In genomic region chr9:60848730-60849129, GRCm38 (mm10) we compare ENCODE assay signal across 7 mouse cellular contexts. TPM values are rescaled to one million over a fixed set of nuclear protein-coding genes. Genes with fewer than 3 reads are reported as not detected.
DNase-seq lines count a peak whose midpoint lies in the region; ATAC-seq lines count a peak whose summit lies in the region.

No protein-coding gene starts in this region.

- no peaks in the 10 kb centered on the region for H3K9me3 ChIP-seq in hindbrain, embryonic 13.5 days
- H3K9me3 ChIP-seq in hindbrain, embryonic 16.5 days (ENCODE audit: control insufficient read depth, low read length): no peaks in the 10 kb centered on the region
- H3K9me3 ChIP-seq in embryonic facial prominence, embryonic 12.5 days: no peaks in the 10 kb centered on the region
- no peaks in the 10 kb centered on the region for H3K9me3 ChIP-seq in intestine, embryonic 15.5 days

- no peak overlapping the region for H3K4me3 ChIP-seq in hindbrain, embryonic 13.5 days
- H3K4me3 ChIP-seq in hindbrain, embryonic 16.5 days (ENCODE audit: low read length): no peak overlapping the region
- H3K4me3 ChIP-seq in embryonic facial prominence, embryonic 12.5 days: no peak overlapping the region
- no peak overlapping the region for H3K4me3 ChIP-seq in intestine, embryonic 15.5 days (replicated peaks)

- no peak overlapping the region for H3K4me2 ChIP-seq in hindbrain, embryonic 13.5 days
- no peak overlapping the region for H3K4me2 ChIP-seq in hindbrain, embryonic 16.5 days (ENCODE audit: low read length)
- H3K4me2 ChIP-seq in embryonic facial prominence, embryonic 12.5 days (replicated peaks): no peak overlapping the region
- no peak overlapping the region for H3K4me2 ChIP-seq in intestine, embryonic 15.5 days (replicated peaks)

- peaks cover 13% of the 10 kb centered on the region for H3K4me1 ChIP-seq in hindbrain, embryonic 13.5 days (replicated peaks)
- no peaks in the 10 kb centered on the region for H3K4me1 ChIP-seq in hindbrain, embryonic 16.5 days (ENCODE audit: control insufficient read depth, insufficient read depth, low read depth, low read length)
- H3K4me1 ChIP-seq in embryonic facial prominence, embryonic 12.5 days: peaks cover 4% of the 10 kb centered on the region; the same call in 1 of the 2 replicates
- peaks cover 3% of the 10 kb centered on the region; the same call in 1 of the 2 replicates for H3K4me1 ChIP-seq in intestine, embryonic 15.5 days (replicated peaks)

- H3K27me3 ChIP-seq in hindbrain, embryonic 13.5 days: no peaks in the 10 kb centered on the region
- H3K27me3 ChIP-seq in hindbrain, embryonic 16.5 days (replicated peaks; ENCODE audit: control insufficient read depth, insufficient read depth, low read length): no peaks in the 10 kb centered on the region
- no peaks in the 10 kb centered on the region for H3K27me3 ChIP-seq in embryonic facial prominence, embryonic 12.5 days
- no peaks in the 10 kb centered on the region for H3K27me3 ChIP-seq in intestine, embryonic 15.5 days (replicated peaks)

- no peak overlapping the region for H3K9ac ChIP-seq in hindbrain, embryonic 13.5 days
- H3K9ac ChIP-seq in hindbrain, embryonic 16.5 days (ENCODE audit: low read depth, low read length): no peak overlapping the region
- H3K9ac ChIP-seq in embryonic facial prominence, embryonic 12.5 days: no peak overlapping the region
- no peak overlapping the region for H3K9ac ChIP-seq in intestine, embryonic 15.5 days

- DNase-seq in lung, postnatal 10 days: peak; percentile 63
- DNase-seq in left cerebral cortex, adult 18-20 months (ENCODE audit: low spot score in 2 of 2): no peak
- no peak for DNase-seq in layer of hippocampus, adult 11-12 months (ENCODE audit: low spot score)

- no peak for ATAC-seq in hindbrain, embryonic 13.5 days (ENCODE audit: low FRiP score)
- no peak for ATAC-seq in hindbrain, embryonic 16.5 days
- ATAC-seq in embryonic facial prominence, embryonic 12.5 days (ENCODE audit: insufficient number of reproducible peaks, insufficient read depth, low FRiP score, low TSS enrichment): no peak
- no peak for ATAC-seq in intestine, embryonic 15.5 days

- no peaks in the 10 kb centered on the region for H3K36me3 ChIP-seq in hindbrain, embryonic 13.5 days
- no peaks in the 10 kb centered on the region for H3K36me3 ChIP-seq in hindbrain, embryonic 16.5 days (ENCODE audit: control insufficient read depth, insufficient read depth, low read length)
- peaks cover 8% of the 10 kb centered on the region; the same call in 1 of the 2 replicates for H3K36me3 ChIP-seq in embryonic facial prominence, embryonic 12.5 days
- H3K36me3 ChIP-seq in intestine, embryonic 15.5 days: no peaks in the 10 kb centered on the region

- WGBS in hindbrain, embryonic 13.5 days: 21% methylated on average over 9 of the region's 9 CpGs
- 22% methylated on average over 9 of the region's 9 CpGs for WGBS in hindbrain, embryonic 16.5 days
- 42% methylated on average over 9 of the region's 9 CpGs for WGBS in embryonic facial prominence, embryonic 12.5 days
- WGBS in intestine, embryonic 15.5 days: 40% methylated on average over 9 of the region's 9 CpGs

- peak overlapping the region; percentile 48; the same call in 1 of the 2 replicates for H3K27ac ChIP-seq in hindbrain, embryonic 13.5 days
- H3K27ac ChIP-seq in hindbrain, embryonic 16.5 days (ENCODE audit: low read depth, low read length): no peak overlapping the region; the same call in 1 of the 2 replicates
- peak overlapping the region; percentile 30; the same call in 1 of the 2 replicates for H3K27ac ChIP-seq in embryonic facial prominence, embryonic 12.5 days
- H3K27ac ChIP-seq in intestine, embryonic 15.5 days: peak overlapping the region; percentile 51; the same call in 1 of the 2 replicates

RNA-seq across cellular contexts. Expression of gene Uaca, which starts 54.4 kb away (rescaled TPM):
- 22.5 and 23.9 TPM in 2 replicates for polyA plus RNA-seq in hindbrain, embryonic 13.5 days (2015; fragmentation: Nextera tagmentation; extraction: Ambion mirVana)
- 15.8 and 22.2 TPM in 2 replicates for polyA plus RNA-seq in hindbrain, embryonic 16.5 days (2015; fragmentation: Nextera tagmentation; extraction: Ambion mirVana)
- 33.8 and 37.1 TPM in 2 replicates for polyA plus RNA-seq in embryonic facial prominence, embryonic 12.5 days (2016; fragmentation: Nextera tagmentation; extraction: Ambion mirVana)
- polyA plus RNA-seq in intestine, embryonic 15.5 days (2015; fragmentation: Nextera tagmentation; extraction: Ambion mirVana): 56.3 and 58.8 TPM in 2 replicates
- 1 to 10 TPM; 7.7 to 9.2 TPM for total RNA-seq in left cerebral cortex, adult 18-20 months (2021)
